Mouse (Mus musculus) gastrocnemius, adult 8-10 months (tissue): Measurements from ENCODE around the gene Asb10. TPM values are rescaled to one million over a fixed set of nuclear protein-coding genes. Genes with fewer than 3 reads are reported as not detected.

Experiments
- DNase-seq, 2 experiments: peaks; one replicate each; pipeline ENCODE4 v3.0.0; 2022; ENCODE audit warnings: low spot score in 2 of 2
- total RNA-seq, 4 experiments: library from RNA; stranded (reverse); gene quantifications; 2 replicates each; pipeline ENCODE4 v1.2.4; 2022

Asb10 gene
- total RNA-seq, 4 experiments from 2014 or later = 101 to 130 (median 119) TPM

DNA sequence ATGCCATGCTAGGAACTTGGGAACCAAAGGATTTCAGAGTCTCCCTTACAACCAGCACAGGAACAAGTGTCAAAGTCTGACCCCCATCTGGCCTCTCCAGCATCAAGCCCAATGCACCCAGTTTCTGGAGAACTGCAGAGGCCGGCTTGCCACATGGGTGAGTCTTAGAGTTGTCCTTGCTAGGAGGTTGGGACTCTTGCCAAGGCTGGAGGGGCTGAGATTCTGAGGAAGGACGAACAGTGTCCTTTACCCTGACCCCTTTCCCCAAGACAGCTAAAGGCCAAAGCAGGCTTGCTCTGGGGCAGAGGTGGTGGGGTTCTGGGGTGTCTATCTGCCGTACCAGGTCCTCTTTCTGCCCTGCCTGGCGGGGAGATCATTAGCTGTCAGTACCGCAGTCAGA lies 4.3 kb downstream of the Asb10 start:
- DNase-seq = no peak

GRCm38 (mm10) chr5:24535731-24536130 lies 5.0 kb downstream of the Asb10 start:
- DNase-seq = no peak

DNA sequence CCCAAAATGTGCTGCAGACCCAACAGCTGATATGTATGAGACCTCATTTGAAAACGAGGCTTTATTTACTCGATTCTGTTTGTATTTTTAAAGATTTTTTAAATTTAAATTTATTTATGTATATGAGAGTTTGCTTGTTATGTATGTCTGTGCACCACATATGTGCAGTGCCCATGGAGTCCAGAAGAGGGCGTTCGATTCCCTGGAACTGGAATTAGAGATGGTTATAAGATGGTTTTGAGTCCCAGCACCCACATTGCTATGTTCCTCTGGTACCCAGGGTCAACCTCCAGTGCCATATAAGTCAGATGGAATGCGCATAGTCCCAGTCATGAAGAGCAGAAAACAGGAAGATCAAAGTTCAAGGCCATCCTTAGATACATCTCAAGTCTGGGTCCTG lies 6.5 kb downstream of the Asb10 start:
- no peak for DNase-seq

GRCm38 (mm10) chr5:24533391-24533790 lies 7.4 kb downstream of the Asb10 start:
- no peak for DNase-seq

DNA sequence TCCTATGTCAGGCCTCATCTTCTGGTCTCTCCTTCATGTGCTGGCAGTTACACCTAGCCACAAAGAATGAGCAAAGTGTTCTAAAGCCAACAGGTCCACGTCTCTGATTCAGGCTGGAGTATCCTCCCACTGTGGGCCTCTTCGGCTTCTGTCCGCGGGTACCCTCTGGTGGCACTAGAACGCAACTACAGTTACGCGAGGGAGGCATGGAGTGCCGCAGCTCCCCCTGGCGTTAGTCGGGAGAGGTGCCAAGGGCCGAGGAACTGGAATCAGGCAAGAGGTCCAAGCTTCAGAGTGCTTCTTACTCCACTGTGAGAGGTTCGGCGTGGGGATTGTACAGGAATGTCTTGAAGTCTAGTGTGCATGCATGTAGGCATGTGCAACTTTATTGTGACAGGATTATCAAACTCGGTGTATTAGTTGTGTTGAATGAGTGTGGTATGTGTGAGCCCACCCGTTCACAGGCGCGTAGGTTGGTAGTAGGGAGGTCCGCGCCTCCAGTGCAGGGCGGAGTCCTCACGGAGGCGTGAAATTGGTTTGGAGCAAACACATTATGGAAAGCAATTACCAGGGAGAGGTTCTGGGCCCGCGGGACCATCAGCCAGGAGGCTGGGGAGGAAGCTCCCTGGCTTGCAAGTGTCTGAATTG lies 10.6 kb downstream of the Asb10 start:
- peak; percentile 88 to 89 for DNase-seq

GRCm38 (mm10) chr5:24527780-24528179 lies 13.0 kb downstream of the Asb10 start:
- no peak for DNase-seq

DNA sequence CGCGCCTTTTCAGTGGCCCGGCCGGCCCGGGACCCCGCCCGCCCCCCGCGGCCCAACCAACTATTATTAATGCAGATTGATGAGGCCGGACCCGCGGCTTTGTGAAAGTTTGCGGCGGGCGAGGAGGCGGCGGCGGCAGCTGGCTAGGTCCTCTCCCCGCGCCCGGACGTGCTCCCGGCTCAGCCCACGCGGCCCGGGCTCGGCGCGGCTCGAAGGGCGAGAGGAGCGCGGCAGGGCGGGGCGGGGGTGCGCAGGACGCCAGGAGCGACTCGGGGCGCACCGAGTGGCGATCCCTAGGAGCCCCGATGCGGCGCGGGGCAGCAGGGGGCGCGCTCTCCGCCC lies 13.9 kb downstream of the Asb10 start, which contains the start of gene Gbx1:
TSS of gene Gbx1 (minus strand) at position 314 of the 342 bp plus-strand sequence.
- no peak for DNase-seq

DNA sequence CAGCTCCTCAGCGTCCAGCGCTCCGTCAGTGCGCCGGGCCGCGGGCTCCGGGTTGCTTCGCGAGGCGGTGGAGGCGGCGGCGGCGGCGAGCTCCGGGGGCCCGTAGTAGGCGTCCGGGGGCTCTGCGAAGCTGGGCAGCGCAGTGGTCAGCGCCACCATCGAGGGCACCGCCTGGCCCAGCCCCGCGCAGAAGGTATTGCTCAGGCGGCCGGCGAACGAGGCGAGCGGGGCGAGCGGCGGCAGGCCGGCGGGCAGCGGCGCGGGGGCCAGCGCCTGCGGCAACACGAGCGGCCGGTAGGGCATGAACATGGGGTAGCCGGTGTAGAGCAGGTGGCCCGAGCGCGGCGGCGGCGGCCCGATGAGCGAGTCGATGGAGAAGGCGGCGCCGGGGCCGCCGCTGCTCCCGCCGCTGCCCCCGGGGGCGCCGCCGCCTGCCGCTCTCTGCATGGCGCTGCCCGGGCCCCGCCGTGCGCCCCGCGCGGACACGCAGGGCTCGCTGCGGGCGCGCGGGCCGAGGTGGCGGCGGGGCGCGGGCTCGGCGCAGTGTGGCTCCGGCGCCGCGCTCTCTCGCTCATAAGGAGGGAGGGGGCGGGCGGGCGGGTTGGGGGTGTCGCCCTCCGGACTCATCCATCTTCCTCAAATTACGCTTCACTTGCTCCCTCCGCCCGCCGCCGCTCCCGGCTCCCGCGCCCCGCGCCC lies 14.4 kb downstream of the Asb10 start:
- no peak for DNase-seq

- no peak for DNase-seq
These were observed 15.2 kb downstream of the Asb10 start for GRCm38 (mm10) chr5:24525360-24526189.

GRCm38 (mm10) chr5:24524522-24524921 lies 16.3 kb downstream of the Asb10 start:
- no peak for DNase-seq

DNA sequence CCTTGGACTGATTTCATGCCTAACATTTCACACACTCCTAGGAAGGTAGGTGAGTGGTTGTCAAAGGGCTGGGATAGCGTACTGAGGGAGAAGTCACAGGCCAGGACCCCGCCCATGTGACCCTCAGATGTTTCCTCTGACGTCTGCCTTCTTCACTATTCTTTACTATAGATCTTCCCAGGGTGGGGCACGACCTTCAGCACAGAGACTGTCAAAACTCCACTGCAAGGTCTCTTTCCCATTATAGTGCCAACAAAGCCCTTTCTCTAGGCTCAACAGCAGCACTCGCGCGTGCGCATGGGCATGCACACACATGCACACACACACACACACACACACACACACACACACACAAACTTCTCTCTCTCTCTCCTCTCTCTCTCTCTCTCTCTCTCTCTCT lies 17.0 kb downstream of the Asb10 start:
- DNase-seq = no peak

- DNase-seq = no peak
These were observed 19.4 kb downstream of the Asb10 start for GRCm38 (mm10) chr5:24521366-24521765.

- peak; percentile 21 to 38 for DNase-seq
These were observed 28.5 kb downstream of the Asb10 start for GRCm38 (mm10) chr5:24512271-24512670.

GRCm38 (mm10) chr5:24510635-24511034 lies 30.1 kb downstream of the Asb10 start:
- DNase-seq = peak in 1 of 2 experiments; percentile 45

DNA sequence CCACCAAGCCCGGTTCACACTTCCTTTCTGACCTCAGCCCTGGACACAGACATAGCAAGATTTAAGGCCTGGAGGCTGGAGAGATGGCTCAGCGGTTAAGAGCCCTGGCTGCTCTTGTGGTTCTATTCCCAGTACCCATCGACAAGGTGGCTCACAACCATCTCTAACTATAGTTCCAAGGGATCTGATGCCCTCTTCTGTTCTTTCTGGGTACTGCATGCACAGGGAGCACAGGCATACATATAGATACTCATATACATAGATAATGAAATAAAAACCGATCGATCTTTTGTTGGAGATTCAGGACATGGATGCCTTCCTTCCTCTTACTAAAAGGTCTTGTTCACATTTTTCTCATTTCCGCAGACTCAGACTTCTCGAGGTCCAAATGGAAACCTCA lies 32.4 kb downstream of the Asb10 start:
- no peak for DNase-seq

- no peak for DNase-seq
These were observed 35.3 kb downstream of the Asb10 start for GRCm38 (mm10) chr5:24505513-24505912.

GRCm38 (mm10) chr5:24502786-24503185 lies 38.0 kb downstream of the Asb10 start:
- DNase-seq = no peak

GRCm38 (mm10) chr5:24500851-24501250 lies 39.9 kb downstream of the Asb10 start:
- DNase-seq = no peak

- no peak for DNase-seq
These were observed 41.7 kb downstream of the Asb10 start for GRCm38 (mm10) chr5:24499113-24499512.

DNA sequence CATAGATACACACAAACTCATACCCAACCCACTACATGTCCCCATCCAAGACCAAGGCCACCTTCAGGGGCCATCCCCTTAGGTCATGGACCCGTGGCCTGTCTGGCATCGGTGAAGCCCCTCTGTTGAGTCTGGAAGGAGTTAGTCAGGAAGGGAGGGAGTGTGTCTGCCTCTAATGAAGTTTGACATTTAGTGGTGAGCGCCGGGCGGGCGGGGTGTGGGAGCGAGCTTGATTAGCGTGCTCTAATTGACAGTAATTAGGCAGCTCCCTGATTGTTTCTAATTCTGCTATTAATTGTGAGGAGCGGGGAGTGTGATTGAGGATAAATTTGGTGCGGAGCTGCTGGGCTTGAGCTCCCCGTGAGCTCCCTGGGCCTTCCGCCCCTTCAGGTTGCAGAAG lies 43.3 kb downstream of the Asb10 start:
- no peak for DNase-seq

DNA sequence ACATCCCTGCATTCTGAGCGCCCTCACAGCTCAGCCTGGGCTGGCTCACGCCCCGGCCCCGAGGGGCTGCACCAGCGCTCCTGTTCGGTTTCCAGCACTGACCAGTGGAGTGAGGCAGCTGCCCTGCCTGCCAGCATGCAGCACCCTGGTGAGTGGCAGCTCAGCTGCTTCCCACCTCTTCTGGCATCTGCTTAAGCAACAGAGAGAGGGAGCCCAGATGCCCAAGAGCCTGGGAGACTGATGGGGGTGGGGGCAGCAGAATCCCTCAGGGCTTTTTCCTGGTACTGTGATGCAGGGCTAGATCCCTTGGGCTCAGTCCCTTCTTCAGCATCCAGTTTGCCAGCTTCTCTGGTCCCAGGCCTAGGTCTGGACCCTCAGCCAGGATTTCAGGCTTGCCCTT lies 44.0 kb downstream of the Asb10 start:
- no peak for DNase-seq

- no peak for DNase-seq
These were observed 45.8 kb downstream of the Asb10 start for GRCm38 (mm10) chr5:24495019-24495418.
